Mouse (Mus musculus): ENCODE measurements around the gene Fos. TPM values are rescaled to one million over a fixed set of nuclear protein-coding genes. Genes with fewer than 3 reads are reported as not detected.
A peak's percentile ranks its signal among the peaks of the same experiment; 100 is the strongest.

The Fos gene
- 10 to 100 TPM; 13.3 to 32.9 (median 13.7) TPM for total RNA-seq (2022)

- DNase-seq: peak; percentile 84
Observed at GRCm38 (mm10) chr12:85473481-85474297, at the start of gene Fos. Gene Fos (plus strand): TSS chr12:85473890.

GRCm38 (mm10) chr12:85425721-85426120, 48.0 kb upstream of the Fos start:
- no peak for DNase-seq

GRCm38 (mm10) chr12:85426126-85426525, 47.6 kb upstream of the Fos start:
- DNase-seq: no peak

- no peak for DNase-seq
Observed at GRCm38 (mm10) chr12:85427802-85428201, 45.9 kb upstream of the Fos start.

DNA sequence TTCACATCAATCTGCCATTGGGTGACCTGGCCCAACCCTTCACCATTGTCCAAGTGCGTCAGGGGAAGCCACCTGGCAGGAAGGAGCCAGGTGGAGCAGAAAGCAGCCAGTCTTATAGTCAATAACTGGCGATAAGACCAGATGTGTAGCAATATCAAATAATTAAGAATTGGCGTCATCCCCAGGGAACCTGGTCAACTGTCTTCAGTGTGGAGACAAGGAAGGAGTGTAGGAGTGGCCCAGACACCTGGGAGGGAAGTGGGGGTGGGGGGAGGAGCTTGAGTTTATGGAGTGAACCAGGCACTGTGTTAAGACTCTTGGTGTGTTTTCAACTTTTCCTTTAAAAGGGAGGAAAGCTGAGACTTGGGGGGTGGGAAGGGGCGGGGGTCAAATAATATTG, 43.7 kb upstream of the Fos start:
- DNase-seq: no peak

GRCm38 (mm10) chr12:85430434-85430833, 43.3 kb upstream of the Fos start:
- no peak for DNase-seq

DNA sequence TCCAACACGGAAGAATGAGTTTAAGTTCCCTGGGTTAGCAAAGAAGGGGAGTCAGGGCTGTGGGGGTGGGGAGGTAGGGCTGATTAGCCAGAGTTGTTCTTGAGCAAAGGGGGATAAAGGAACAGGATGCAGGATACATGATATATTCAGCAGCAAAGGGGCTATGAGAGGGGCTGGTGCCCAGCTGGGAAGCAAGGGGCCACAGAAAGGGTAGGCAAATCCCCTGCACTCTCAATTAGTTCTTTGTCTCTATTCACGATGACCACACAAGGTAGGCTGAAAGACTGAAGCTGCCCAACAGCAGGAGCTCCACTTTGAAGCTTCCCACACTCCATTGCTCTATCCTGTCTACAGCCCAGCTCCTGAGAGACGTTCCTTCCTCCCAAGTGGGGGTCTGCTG, 39.8 kb upstream of the Fos start:
- DNase-seq: no peak

DNA sequence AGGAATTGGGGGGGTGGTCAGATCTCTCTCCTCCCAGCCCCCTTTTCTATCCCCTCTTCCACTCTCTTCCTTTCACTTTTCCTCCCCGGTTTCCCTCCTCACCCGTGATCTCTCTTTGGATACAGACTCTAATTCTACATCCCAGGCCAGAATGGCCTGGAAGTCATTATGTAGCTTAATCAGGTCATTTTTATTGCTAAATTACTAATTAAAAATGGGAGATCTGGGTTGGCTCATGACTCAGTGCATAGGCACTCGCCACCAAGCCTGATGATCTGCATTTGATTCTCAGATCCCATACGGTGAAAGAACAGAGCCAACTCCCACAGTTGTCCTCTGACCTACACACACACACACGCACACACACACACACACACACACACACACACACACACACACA, 39.2 kb upstream of the Fos start:
- no peak for DNase-seq

DNA sequence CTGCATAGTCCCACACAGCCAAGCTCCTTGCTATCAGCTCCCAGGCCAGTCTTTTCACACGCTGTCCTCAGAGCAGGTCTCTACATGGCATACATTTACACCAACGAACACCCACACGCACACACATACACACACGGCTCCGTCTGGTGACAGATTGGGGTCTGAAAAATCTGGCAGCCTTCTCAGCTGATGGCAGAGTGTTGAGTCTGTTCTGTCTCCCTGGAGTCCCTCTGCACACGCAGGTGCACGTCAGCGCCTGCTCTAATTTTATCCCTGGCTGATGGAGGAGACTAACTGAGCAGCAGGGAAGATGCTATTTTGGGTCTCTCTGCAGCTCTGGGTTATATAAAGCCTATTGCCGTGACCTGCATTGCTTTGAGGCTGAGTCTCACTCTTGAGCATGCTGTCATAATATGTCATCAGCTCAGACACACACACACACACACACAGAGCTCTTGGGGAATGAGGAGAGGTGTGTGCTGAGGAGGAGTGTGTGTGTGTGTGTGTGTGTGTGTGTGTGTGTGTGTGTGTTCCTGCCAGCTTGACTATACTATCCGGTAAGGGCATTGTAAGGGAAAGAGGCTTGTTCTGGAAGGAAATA, 37.6 kb upstream of the Fos start:
- DNase-seq: no peak

DNA sequence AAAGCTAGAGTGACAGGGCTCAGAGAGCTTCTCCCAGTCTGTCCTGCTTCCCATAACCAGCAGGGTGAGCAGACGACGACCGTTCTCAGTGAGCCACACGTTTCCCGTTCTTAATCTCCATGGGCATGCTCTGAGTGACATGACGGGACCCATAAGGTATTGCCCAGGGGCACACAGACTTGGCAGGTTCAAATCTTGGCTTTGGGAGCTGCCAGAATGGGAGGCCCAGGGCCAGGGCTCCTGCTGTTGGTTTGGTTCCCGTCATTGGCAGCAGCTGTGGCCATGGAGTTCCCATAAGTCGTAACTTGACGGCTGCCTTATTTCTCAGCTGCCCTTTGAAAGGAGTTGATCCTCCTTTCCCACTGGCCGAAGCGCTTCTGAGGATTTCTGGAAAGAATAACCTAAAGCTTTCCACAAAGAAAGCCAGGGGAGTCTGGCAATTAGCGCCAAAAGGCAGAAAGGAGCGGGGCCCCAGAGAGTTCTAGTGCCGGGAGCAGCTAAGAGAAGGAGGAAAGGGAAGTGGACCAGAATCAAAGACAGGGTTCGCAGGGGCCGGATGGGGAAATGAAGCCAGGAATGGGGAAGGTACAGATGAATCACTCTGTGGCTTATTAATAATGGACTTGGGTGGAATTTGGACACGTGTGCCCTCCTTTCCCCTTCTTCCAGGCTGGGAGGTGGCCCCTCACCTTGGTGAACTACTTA, 36.4 kb upstream of the Fos start:
- no peak for DNase-seq

DNA sequence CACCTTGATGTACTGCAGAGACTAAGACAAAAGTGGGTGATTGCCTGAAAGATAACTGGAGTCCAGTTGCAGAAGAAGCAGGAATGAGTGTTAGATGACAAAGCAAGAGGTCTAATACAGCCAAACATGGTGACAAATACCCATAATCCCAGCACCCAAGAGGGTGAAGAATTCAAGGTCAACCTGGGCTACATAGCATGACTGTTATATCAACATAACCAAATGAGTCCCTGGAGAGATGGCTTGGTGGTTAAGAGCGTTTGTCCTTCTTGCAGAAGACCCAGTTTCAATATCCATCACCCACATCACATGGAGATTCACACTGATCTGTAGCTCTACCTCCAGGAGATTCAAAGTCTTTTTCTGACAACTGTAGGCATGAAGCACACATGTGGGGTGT, 30.2 kb upstream of the Fos start:
- no peak for DNase-seq

DNA sequence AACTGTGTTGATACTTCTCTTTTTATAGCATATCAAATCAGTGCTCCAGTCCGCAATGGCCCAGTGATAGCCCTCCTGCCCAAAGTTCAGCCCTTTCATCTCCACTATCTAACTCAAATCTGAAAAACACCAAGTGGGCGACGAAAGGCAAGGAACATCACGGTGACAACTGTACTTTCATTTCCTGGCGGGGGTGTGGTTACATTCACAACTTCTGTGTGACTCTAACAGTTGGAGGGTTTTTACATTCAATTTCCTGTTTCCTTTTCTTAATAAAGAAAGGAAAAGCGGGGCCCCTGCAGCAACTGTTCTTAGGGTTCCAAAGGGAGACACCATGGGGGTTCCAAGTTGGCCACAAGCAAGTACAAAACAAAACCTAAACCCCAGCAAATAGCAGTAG, 29.0 kb upstream of the Fos start:
- DNase-seq: no peak

- no peak for DNase-seq
Observed at GRCm38 (mm10) chr12:85447009-85447408, 26.7 kb upstream of the Fos start.

DNA sequence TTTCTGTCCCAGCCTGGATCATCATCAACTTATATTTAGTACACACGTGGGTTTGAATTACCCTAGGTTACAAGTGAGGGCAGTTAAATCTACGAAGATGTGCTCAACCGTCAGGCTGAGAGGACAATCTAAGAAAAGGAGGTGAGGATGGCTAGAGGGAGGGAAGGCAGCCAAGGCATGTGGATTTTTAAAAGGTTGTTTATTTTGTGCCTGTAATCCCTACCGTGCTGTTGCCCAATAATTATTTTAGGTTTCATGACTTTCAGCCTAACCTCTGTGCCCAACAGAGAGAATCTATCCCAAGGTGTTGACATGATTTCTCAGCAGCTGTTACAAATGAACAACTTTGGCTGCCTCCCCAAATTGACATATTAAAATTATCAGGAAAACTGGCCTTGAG, 26.2 kb upstream of the Fos start:
- no peak for DNase-seq

- DNase-seq: no peak
Observed at GRCm38 (mm10) chr12:85449478-85449877, 24.2 kb upstream of the Fos start.

- no peak for DNase-seq
Observed at GRCm38 (mm10) chr12:85451693-85452491, 21.8 kb upstream of the Fos start.

GRCm38 (mm10) chr12:85455065-85456058, 18.3 kb upstream of the Fos start:
- DNase-seq: peak; percentile 99

DNA sequence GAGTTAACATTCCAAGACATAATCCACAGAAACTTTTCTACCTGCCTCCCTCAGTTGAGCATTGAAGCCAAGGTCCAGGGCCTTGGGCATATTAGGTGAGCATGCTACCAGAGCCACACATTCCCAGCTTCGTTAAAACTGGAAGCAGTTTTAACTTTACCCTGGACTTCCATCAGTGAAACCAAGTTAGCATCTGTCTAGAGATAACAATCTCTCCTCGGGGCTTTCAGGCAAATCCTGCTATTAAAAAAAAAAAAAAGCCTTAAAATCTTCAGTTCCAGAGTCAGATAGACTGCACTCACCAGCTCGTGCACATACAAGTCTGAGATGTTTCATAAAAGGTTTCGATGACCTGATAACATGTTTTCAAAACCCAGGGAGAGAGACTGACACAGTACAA, 17.4 kb upstream of the Fos start:
- no peak for DNase-seq

DNA sequence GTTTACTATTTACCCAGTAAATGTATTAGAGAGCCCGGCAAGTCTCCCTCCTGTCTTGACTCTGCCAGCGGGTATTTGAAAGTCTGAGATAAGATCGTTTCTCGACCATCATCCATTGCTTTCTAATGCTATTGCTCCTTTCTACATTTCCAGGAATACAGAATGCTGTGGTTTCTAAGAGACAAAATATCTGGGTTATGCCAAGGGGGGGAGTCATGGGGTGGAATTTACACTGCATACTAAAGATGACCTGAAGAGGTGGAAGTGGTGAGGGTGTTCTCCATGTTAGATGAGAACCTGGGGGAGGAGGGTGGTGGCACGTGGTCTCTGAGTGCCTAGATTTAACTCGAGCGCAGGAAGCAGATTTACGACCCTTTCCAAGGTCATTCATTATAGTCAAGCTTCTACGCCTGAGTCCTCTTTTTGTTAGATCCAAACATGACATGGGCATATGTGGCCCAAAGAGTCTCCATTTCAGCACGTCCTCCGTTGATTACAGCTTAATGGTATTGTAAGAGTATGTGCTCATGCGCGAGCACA, 16.7 kb upstream of the Fos start:
- no peak for DNase-seq

DNA sequence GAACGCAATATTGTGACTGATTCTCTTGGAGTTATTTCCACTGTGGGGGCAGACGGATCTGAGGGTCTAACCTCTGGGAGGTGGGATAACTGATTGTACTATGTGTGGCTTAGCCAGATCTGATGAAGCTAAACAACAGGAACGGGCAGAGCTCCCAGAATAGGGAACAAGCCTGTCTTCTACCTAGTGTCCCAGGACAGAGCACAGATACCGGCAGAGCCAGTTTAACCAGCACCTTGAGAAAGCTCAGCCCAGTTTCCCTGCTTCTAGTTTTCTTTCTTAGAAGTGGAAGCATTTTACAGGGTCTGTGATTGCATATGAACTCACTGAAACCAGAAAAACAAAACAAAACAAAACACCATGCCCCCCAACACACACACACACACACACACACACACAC, 13.9 kb upstream of the Fos start:
- DNase-seq: no peak

Measured in adrenal gland, adult 8-10 months (tissue).